Mouse (Mus musculus): ENCODE data around the gene Zfp148.

- peak; percentile 58 for TF ChIP-seq POLR2A (IDR thresholded peaks at IDR 0.05; ENCODE audit: low read depth, low read length)
- TF ChIP-seq CTCF (IDR thresholded peaks at IDR 0.05; ENCODE audit: borderline replicate concordance, insufficient read depth, low read length): no peak
These were observed 19.5 kb downstream of the Zfp148 start for GRCm38 (mm10) chr16:33399913-33400782.

Data from embryonic fibroblast, embryonic 13.5 days (primary cell).